In the genomic region with DNA sequence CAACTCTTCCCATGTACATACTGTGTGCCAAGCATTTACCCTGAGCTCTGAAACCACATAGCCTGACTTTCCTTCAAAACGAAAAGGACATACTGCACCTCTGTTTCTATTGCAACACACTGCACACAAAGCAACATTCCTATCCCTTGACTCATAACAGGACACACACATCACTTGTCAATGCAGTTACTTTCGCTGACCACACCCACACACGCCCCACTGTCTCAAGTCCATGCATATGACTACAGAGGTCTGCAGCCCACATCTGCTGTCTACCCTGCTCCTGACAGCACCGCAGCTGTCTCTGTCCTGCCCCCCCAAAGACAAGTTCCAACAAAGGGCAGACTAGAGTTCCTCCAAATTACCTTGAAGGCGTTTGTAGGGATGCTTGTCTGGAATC, we compare ENCODE assay signal across 15 mouse cellular contexts. TPM values are rescaled to one million over a fixed set of nuclear protein-coding genes. Genes with fewer than 3 reads are reported as not detected.
DNase-seq lines count a peak whose midpoint lies in the region; ATAC-seq and TF ChIP-seq lines count a peak whose summit lies in the region.
"Had no signal": no experiment of that assay in that cellular context is flagged by ENCODE, and none has a peak within 500 bp of the region (broad histone marks: within the 10 kb centered on the region; RNA-seq: fewer than 3 reads in every experiment).

No protein-coding gene starts in this region.

- H3ac ChIP-seq in C2C12 (ENCODE audit: control insufficient read depth, insufficient read length, low read depth): no peak overlapping the region

- no peaks in the 10 kb centered on the region for H3K79me3 ChIP-seq in C2C12 (ENCODE audit: low read depth)

- DNase-seq in liver, adult 2 months (ENCODE audit: extremely low read depth, low read depth, low spot score): peak; percentile 3
- DNase-seq in liver: no peak
- peak; percentile 82 for DNase-seq in embryonic facial prominence, embryonic 14.5 days (ENCODE audit: low spot score)
- no peak for DNase-seq in right cerebral cortex, postnatal 4 days
- DNase-seq: cerebellum, adult 11-12 months; heart, adult 11 months; kidney, adult 9 months; layer of hippocampus, adult 9-11 months; left cerebral cortex, postnatal 4 days; thymus, postnatal 14 days had no signal

- H3K36me3 ChIP-seq in liver, adult 2 months (ENCODE audit: control insufficient read depth, insufficient read depth, low read length): no peaks in the 10 kb centered on the region
- H3K36me3 ChIP-seq in C2C12 (ENCODE audit: control insufficient read depth, insufficient read depth): no peaks in the 10 kb centered on the region
- H3K36me3 ChIP-seq in embryonic facial prominence, embryonic 14.5 days (ENCODE audit: control insufficient read depth, insufficient read depth, low read length): no peaks in the 10 kb centered on the region
- H3K36me3 ChIP-seq in liver, embryonic 16.5 days (ENCODE audit: control insufficient read depth, insufficient read depth): no peaks in the 10 kb centered on the region
- H3K36me3 ChIP-seq in heart, embryonic 11.5 days (ENCODE audit: control insufficient read depth, insufficient read depth, low read length): no peaks in the 10 kb centered on the region

- peaks cover 5% of the 10 kb centered on the region for H3K4me1 ChIP-seq in liver, adult 2 months (ENCODE audit: control insufficient read depth, insufficient read depth, low read length)
- peaks cover 30% of the 10 kb centered on the region for H3K4me1 ChIP-seq in embryonic facial prominence, embryonic 14.5 days (ENCODE audit: control insufficient read depth, insufficient read depth, low read length)
- no peaks in the 10 kb centered on the region for H3K4me1 ChIP-seq in liver, embryonic 16.5 days (ENCODE audit: control insufficient read depth, low read depth, low read length)
- H3K4me1 ChIP-seq in heart, embryonic 11.5 days (ENCODE audit: control insufficient read depth, insufficient read depth, low read length): peaks cover 5% of the 10 kb centered on the region; the same call in 1 of the 2 replicates

- no peaks in the 10 kb centered on the region; the same call in 1 of the 2 replicates for H3K27me3 ChIP-seq in liver, adult 2 months (ENCODE audit: control insufficient read depth, insufficient read depth, low read length)
- H3K27me3 ChIP-seq in C2C12 (ENCODE audit: control insufficient read depth, insufficient read depth, insufficient read length): no peaks in the 10 kb centered on the region
- H3K27me3 ChIP-seq in embryonic facial prominence, embryonic 14.5 days (replicated peaks; ENCODE audit: control insufficient read depth, insufficient read depth, low read length): no peaks in the 10 kb centered on the region
- no peaks in the 10 kb centered on the region for H3K27me3 ChIP-seq in liver, embryonic 16.5 days (ENCODE audit: control insufficient read depth, insufficient read depth, low read depth, low read length)
- no peaks in the 10 kb centered on the region for H3K27me3 ChIP-seq in heart, embryonic 11.5 days (ENCODE audit: control insufficient read depth, insufficient read depth, low read length)

- no peak overlapping the region for H3K9ac ChIP-seq in liver, adult 2 months (ENCODE audit: low read depth, low read length)
- H3K9ac ChIP-seq in embryonic facial prominence, embryonic 14.5 days (ENCODE audit: low read depth, low read length): no peak overlapping the region
- no peak overlapping the region for H3K9ac ChIP-seq in liver, embryonic 16.5 days (ENCODE audit: low read depth, low read length)
- no peak overlapping the region for H3K9ac ChIP-seq in heart, embryonic 11.5 days (ENCODE audit: low read depth, low read length)

- ATAC-seq in embryonic facial prominence, embryonic 14.5 days (ENCODE audit: low read depth): peak; percentile 56
- peak; percentile 63 for ATAC-seq in liver, embryonic 16.5 days (ENCODE audit: low read depth)
- ATAC-seq in heart, embryonic 11.5 days (replicated peaks; ENCODE audit: insufficient number of reproducible peaks, low FRiP score, low TSS enrichment): no peak
- ATAC-seq in cerebellum, adult (ENCODE audit: insufficient number of reproducible peaks, low FRiP score, low TSS enrichment): no peak

- no peak for TF ChIP-seq POLR2A in liver, adult 2 months (IDR thresholded peaks at IDR 0.05; ENCODE audit: extremely low read depth, insufficient read depth, low read length)

- no peak overlapping the region for H3K4me2 ChIP-seq in embryonic facial prominence, embryonic 14.5 days (ENCODE audit: low read depth, low read length)
- no peak overlapping the region for H3K4me2 ChIP-seq in liver, embryonic 16.5 days (ENCODE audit: low read depth, low read length)
- H3K4me2 ChIP-seq in heart, embryonic 11.5 days: no peak overlapping the region

- H3K27ac ChIP-seq in liver, adult 2 months (replicated peaks; ENCODE audit: insufficient read depth, low read depth, low read length): no peak overlapping the region
- H3K27ac ChIP-seq in embryonic facial prominence, embryonic 14.5 days (replicated peaks; ENCODE audit: low read depth, low read length): no peak overlapping the region
- no peak overlapping the region for H3K27ac ChIP-seq in liver, embryonic 16.5 days (ENCODE audit: low read length)
- H3K27ac ChIP-seq in heart, embryonic 11.5 days (ENCODE audit: low read depth, low read length): no peak overlapping the region

- WGBS in liver, adult 2 months: 65% methylated on average over 5 of the region's 5 CpGs
- WGBS in embryonic facial prominence, embryonic 14.5 days: 61% methylated on average over 5 of the region's 5 CpGs
- WGBS in liver, embryonic 16.5 days (ENCODE audit: insufficient replicate concordance): 40% methylated on average over 5 of the region's 5 CpGs
- 59% methylated on average over 5 of the region's 5 CpGs for WGBS in heart, embryonic 11.5 days (ENCODE audit: insufficient replicate concordance)

- H3K4me3 ChIP-seq in liver, adult 2 months (ENCODE audit: insufficient read depth, low read depth, low read length): no peak overlapping the region
- no peak overlapping the region for H3K4me3 ChIP-seq in C2C12 (ENCODE audit: insufficient read depth, poor library complexity, severe bottlenecking)
- no peak overlapping the region for H3K4me3 ChIP-seq in embryonic facial prominence, embryonic 14.5 days (ENCODE audit: low read depth, low read length)
- no peak overlapping the region for H3K4me3 ChIP-seq in liver, embryonic 16.5 days (ENCODE audit: low read depth, low read length)
- no peak overlapping the region for H3K4me3 ChIP-seq in heart, embryonic 11.5 days (ENCODE audit: low read depth, low read length)

- H3K9me3 ChIP-seq in embryonic facial prominence, embryonic 14.5 days (ENCODE audit: control insufficient read depth, low read length): no peaks in the 10 kb centered on the region
- no peaks in the 10 kb centered on the region for H3K9me3 ChIP-seq in liver, embryonic 16.5 days (replicated peaks; ENCODE audit: control insufficient read depth, low read length)
- no peaks in the 10 kb centered on the region for H3K9me3 ChIP-seq in heart, embryonic 11.5 days (replicated peaks; ENCODE audit: control insufficient read depth, low read length)

- no peak for TF ChIP-seq CTCF in liver, adult 2 months (IDR thresholded peaks at IDR 0.05; ENCODE audit: low read depth, low read length)
- no peak for TF ChIP-seq CTCF in C2C12 (IDR thresholded peaks at IDR 0.05; ENCODE audit: control insufficient read depth, insufficient read depth, insufficient read length)

- no peaks in the 10 kb centered on the region for H3K79me2 ChIP-seq in liver, adult 2 months (ENCODE audit: control insufficient read depth, insufficient read depth, low read length)
- no peaks in the 10 kb centered on the region for H3K79me2 ChIP-seq in C2C12 (ENCODE audit: control insufficient read depth, insufficient read depth)

TF ChIP-seq in C2C12, 6 proteins besides CTCF, POLR2A, EP300 and RAD21:
- TF ChIP-seq MYOD1 (IDR thresholded peaks at IDR 0.05; ENCODE audit: control insufficient read depth, insufficient read length, low read depth): peak; percentile 94
- TF ChIP-seq MYOG (IDR thresholded peaks at IDR 0.05; ENCODE audit: control insufficient read depth, extremely low read depth, insufficient read length): no peak
- no peak for TF ChIP-seq USF1 (IDR thresholded peaks at IDR 0.05; ENCODE audit: low read depth)
- peak; percentile 99 for TF ChIP-seq CEBPB (IDR thresholded peaks at IDR 0.05; ENCODE audit: low read depth)
- TF ChIP-seq FOSL1 (IDR thresholded peaks at IDR 0.05; ENCODE audit: insufficient read depth, low read length, poor library complexity, severe bottlenecking): peak; percentile 75

RNA-seq across cellular contexts. Expression of a gene that starts 21.5 kb away (rescaled TPM):
- total RNA-seq in liver, adult 2 months (2014; rRNA removed): not detected in 2 replicates
- not detected in 2 replicates for polyA plus RNA-seq in liver, adult 2 months (2012; rRNA removed)
- polyA plus RNA-seq in C2C12 (2012; fragmentation: generic; extraction: Trizol): not detected
- 0.12 TPM in 1 of 2 replicates, not detected in the other for polyA plus RNA-seq in embryonic facial prominence, embryonic 14.5 days (2014; fragmentation: Nextera tagmentation; extraction: Ambion mirVana)
- polyA plus RNA-seq in liver, embryonic 16.5 days (2015; fragmentation: Nextera tagmentation; extraction: Ambion mirVana): not detected in 2 replicates
- not detected in 2 replicates for polyA plus RNA-seq in heart, embryonic 11.5 days (2014; fragmentation: Nextera tagmentation; extraction: Ambion mirVana)
- total RNA-seq: hematopoietic stem cell, adult 5-6 weeks; left cerebral cortex, postnatal 4 days had no signal

Comparison
In these comparisons a context has a peak if more than half of its experiments do, and no peak if none do; other contexts are left out.
1. DNase-seq: peak in liver, adult 2 months (single experiment) and embryonic facial prominence, embryonic 14.5 days (single experiment); none in liver (single experiment) and right cerebral cortex, postnatal 4 days (single experiment).
2. ATAC-seq: peak in embryonic facial prominence, embryonic 14.5 days (single experiment) and liver, embryonic 16.5 days (single experiment); none in heart, embryonic 11.5 days (single experiment) and cerebellum, adult (single experiment).